Comparison of ENCODE assay signal across 9 mouse cellular contexts in the genomic region with DNA sequence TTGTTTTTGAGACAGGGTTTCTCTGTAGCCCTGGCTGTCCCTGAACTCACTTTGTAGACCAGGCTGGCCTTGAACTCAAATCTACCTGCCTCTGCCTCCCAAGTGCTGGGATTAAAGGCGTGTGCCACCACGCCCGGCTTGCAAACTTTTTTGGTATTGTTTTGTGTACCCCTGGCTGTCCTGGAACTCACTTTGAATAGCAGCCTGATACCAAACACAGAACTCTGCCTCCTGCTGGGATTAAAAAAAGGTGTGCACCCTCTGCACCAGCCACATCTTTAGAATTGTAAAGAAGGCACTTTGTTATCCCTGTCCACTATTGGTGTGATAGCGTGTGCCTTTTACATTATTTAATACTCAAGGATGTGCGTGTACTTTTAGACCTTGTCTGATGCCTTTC. TPM values are rescaled to one million over a fixed set of nuclear protein-coding genes. Genes with fewer than 3 reads are reported as not detected.
DNase-seq lines count a peak whose midpoint lies in the region; ATAC-seq and TF ChIP-seq lines count a peak whose summit lies in the region.
"Had no signal": no experiment of that assay in that cellular context is flagged by ENCODE, and none has a peak within 500 bp of the region (broad histone marks: within the 10 kb centered on the region; RNA-seq: fewer than 3 reads in every experiment).

No protein-coding gene starts in this region.

- no peak overlapping the region for H3K9ac ChIP-seq in limb, embryonic 11.5 days (ENCODE audit: low read length)
- no peak overlapping the region for H3K9ac ChIP-seq in stomach, embryonic 14.5 days (replicated peaks; ENCODE audit: low read depth, low read length)

- DNase-seq in forebrain, embryonic 10.5 days (ENCODE audit: extremely low spot score, low spot score) = no peak
- no peak for DNase-seq in limb, embryonic 11.5 days (ENCODE audit: low spot score)
- no peak for DNase-seq in kidney, adult 2 months
- DNase-seq: kidney, adult 18-20 months; right cerebral cortex, adult 18-20 months had no signal

- peak overlapping the region; percentile 99 for H3K4me3 ChIP-seq in megakaryocyte, embryonic 14.5 days (replicated peaks)
- peak overlapping the region; percentile 98 for H3K4me3 ChIP-seq in forebrain, embryonic 10.5 days
- peak overlapping the region; percentile 12; the same call in 1 of the 2 replicates for H3K4me3 ChIP-seq in limb, embryonic 11.5 days (ENCODE audit: low read depth, low read length)
- peak overlapping the region; percentile 94; the same call in 1 of the 2 replicates for H3K4me3 ChIP-seq in stomach, embryonic 14.5 days (ENCODE audit: low read depth, low read length)
- H3K4me3 ChIP-seq in kidney, adult 2 months (ENCODE audit: insufficient read depth, low read depth, low read length) = no peak overlapping the region

- no peak for ATAC-seq in megakaryocyte, adult 5-6 weeks (ENCODE audit: poor library complexity, severe bottlenecking)
- ATAC-seq in limb, embryonic 11.5 days (ENCODE audit: insufficient number of reproducible peaks, low FRiP score, low TSS enrichment, low read depth) = no peak
- ATAC-seq in stomach, embryonic 14.5 days (ENCODE audit: insufficient number of reproducible peaks, insufficient read depth, low FRiP score, low read depth) = no peak
- ATAC-seq in erythroid progenitor cell, adult 5-6 weeks (replicated peaks; ENCODE audit: low FRiP score, poor library complexity, severe bottlenecking) = no peak

- no peak for TF ChIP-seq CTCF in kidney, adult 2 months (conservative IDR thresholded peaks at IDR 0.05; ENCODE audit: insufficient read depth, insufficient read length, low read depth, low read length)

- no peaks in the 10 kb centered on the region for H3K9me3 ChIP-seq in megakaryocyte, embryonic 14.5 days
- H3K9me3 ChIP-seq in forebrain, embryonic 10.5 days = no peaks in the 10 kb centered on the region
- H3K9me3 ChIP-seq in limb, embryonic 11.5 days (ENCODE audit: control insufficient read depth, low read length) = no peaks in the 10 kb centered on the region
- H3K9me3 ChIP-seq in stomach, embryonic 14.5 days (ENCODE audit: control insufficient read depth, low read depth, low read length) = no peaks in the 10 kb centered on the region

- no peaks in the 10 kb centered on the region for H3K27me3 ChIP-seq in megakaryocyte, embryonic 14.5 days (replicated peaks)
- no peaks in the 10 kb centered on the region for H3K27me3 ChIP-seq in forebrain, embryonic 10.5 days (ENCODE audit: poor library complexity, severe bottlenecking)
- no peaks in the 10 kb centered on the region for H3K27me3 ChIP-seq in limb, embryonic 11.5 days (ENCODE audit: control insufficient read depth, insufficient read depth, low read length)
- no peaks in the 10 kb centered on the region for H3K27me3 ChIP-seq in stomach, embryonic 14.5 days (ENCODE audit: control insufficient read depth, insufficient read depth, low read length)
- no peaks in the 10 kb centered on the region for H3K27me3 ChIP-seq in kidney, adult 2 months (replicated peaks; ENCODE audit: control insufficient read depth, insufficient read depth, low read length)

- no peak for TF ChIP-seq POLR2A in kidney, adult 2 months (IDR thresholded peaks at IDR 0.05; ENCODE audit: low read depth, low read length)

- peaks cover 53% of the 10 kb centered on the region for H3K4me1 ChIP-seq in megakaryocyte, embryonic 14.5 days
- H3K4me1 ChIP-seq in forebrain, embryonic 10.5 days = peaks cover 33% of the 10 kb centered on the region
- H3K4me1 ChIP-seq in limb, embryonic 11.5 days (ENCODE audit: control insufficient read depth, insufficient read depth, low read length) = peaks cover 10% of the 10 kb centered on the region; the same call in 1 of the 2 replicates
- H3K4me1 ChIP-seq in stomach, embryonic 14.5 days (ENCODE audit: control insufficient read depth, insufficient read depth, low read length) = peaks cover 9% of the 10 kb centered on the region; the same call in 1 of the 2 replicates
- peaks cover 28% of the 10 kb centered on the region; the same call in 1 of the 2 replicates for H3K4me1 ChIP-seq in kidney, adult 2 months (ENCODE audit: control insufficient read depth, insufficient read depth, low read length)

- WGBS in forebrain, embryonic 10.5 days = 91% methylated on average over 5 of the region's 5 CpGs
- WGBS in limb, embryonic 11.5 days = 87% methylated on average over 5 of the region's 5 CpGs
- 93% methylated on average over 5 of the region's 5 CpGs for WGBS in stomach, embryonic 14.5 days
- WGBS in kidney, adult 2 months = 84% methylated on average over 5 of the region's 5 CpGs

- peaks cover 19% of the 10 kb centered on the region for H3K36me3 ChIP-seq in megakaryocyte, embryonic 14.5 days (replicated peaks; ENCODE audit: low read length)
- peaks cover 11% of the 10 kb centered on the region for H3K36me3 ChIP-seq in forebrain, embryonic 10.5 days (replicated peaks)
- H3K36me3 ChIP-seq in limb, embryonic 11.5 days (ENCODE audit: control insufficient read depth, insufficient read depth, low read length) = no peaks in the 10 kb centered on the region
- peaks cover 2% of the 10 kb centered on the region; the same call in 1 of the 2 replicates for H3K36me3 ChIP-seq in stomach, embryonic 14.5 days (ENCODE audit: control insufficient read depth, insufficient read depth, low read length)
- no peaks in the 10 kb centered on the region for H3K36me3 ChIP-seq in kidney, adult 2 months (ENCODE audit: control insufficient read depth, insufficient read depth, low read length)

- no peak overlapping the region for H3K27ac ChIP-seq in forebrain, embryonic 10.5 days
- no peak overlapping the region for H3K27ac ChIP-seq in limb, embryonic 11.5 days (replicated peaks; ENCODE audit: low read depth, low read length)
- no peak overlapping the region for H3K27ac ChIP-seq in stomach, embryonic 14.5 days (ENCODE audit: low read length)
- no peak overlapping the region for H3K27ac ChIP-seq in kidney, adult 2 months (ENCODE audit: insufficient read depth, low read depth, low read length)

- H3K4me2 ChIP-seq in limb, embryonic 11.5 days (ENCODE audit: low read depth, severe bottlenecking) = peak overlapping the region; percentile 77
- H3K4me2 ChIP-seq in stomach, embryonic 14.5 days (replicated peaks; ENCODE audit: low read depth, low read length) = peak overlapping the region; percentile 72

RNA-seq across cellular contexts. Expression of a gene that starts 1.7 kb away (rescaled TPM):
- polyA plus RNA-seq in megakaryocyte, embryonic 14.5 days (2012; ENCODE audit: insufficient read depth, low replicate concordance) = 1.3 TPM in 1 of 2 replicates, not detected in the other
- 6.0 and 6.2 TPM in 2 replicates for total RNA-seq in megakaryocyte, adult 5-6 weeks (2015)
- 4.4 TPM in 1 of 2 replicates, not detected in the other for total RNA-seq in megakaryocyte, adult 5-6 weeks (2017)
- not detected in 2 replicates for polyA plus RNA-seq in forebrain, embryonic 10.5 days (2016; fragmentation: Nextera tagmentation; extraction: Ambion mirVana)
- 1.2 TPM in 1 of 2 replicates, not detected in the other for polyA plus RNA-seq in limb, embryonic 11.5 days (2014; fragmentation: Nextera tagmentation; extraction: Ambion mirVana)
- not detected in 2 replicates for polyA plus RNA-seq in stomach, embryonic 14.5 days (2014; fragmentation: Nextera tagmentation; extraction: Ambion mirVana)
- total RNA-seq in erythroid progenitor cell, adult 5-6 weeks (2015; ENCODE audit: low replicate concordance) = 10.8 TPM in 1 of 2 replicates, not detected in the other
- total RNA-seq in erythroid progenitor cell, adult 5-6 weeks (2017; ENCODE audit: low replicate concordance) = not detected in 2 replicates
- polyA plus RNA-seq in kidney, adult 2 months (2012; rRNA removed) = not detected in 2 replicates

RNA-seq across cellular contexts. Expression of a gene that starts 2.0 kb away (rescaled TPM):
- 175 and 336 TPM in 2 replicates for polyA plus RNA-seq in megakaryocyte, embryonic 14.5 days (2012; ENCODE audit: insufficient read depth, low replicate concordance)
- 141 and 161 TPM in 2 replicates for total RNA-seq in megakaryocyte, adult 5-6 weeks (2015)
- total RNA-seq in megakaryocyte, adult 5-6 weeks (2017) = 157 and 169 TPM in 2 replicates
- 175 and 181 TPM in 2 replicates for polyA plus RNA-seq in forebrain, embryonic 10.5 days (2016; fragmentation: Nextera tagmentation; extraction: Ambion mirVana)
- polyA plus RNA-seq in limb, embryonic 11.5 days (2014; fragmentation: Nextera tagmentation; extraction: Ambion mirVana) = 200 and 202 TPM in 2 replicates
- polyA plus RNA-seq in stomach, embryonic 14.5 days (2014; fragmentation: Nextera tagmentation; extraction: Ambion mirVana) = 128 and 142 TPM in 2 replicates
- 107 and 154 TPM in 2 replicates for total RNA-seq in erythroid progenitor cell, adult 5-6 weeks (2015; ENCODE audit: low replicate concordance)
- total RNA-seq in erythroid progenitor cell, adult 5-6 weeks (2017; ENCODE audit: low replicate concordance) = 111 and 121 TPM in 2 replicates
- polyA plus RNA-seq in kidney, adult 2 months (2012; rRNA removed) = 49.8 and 58.7 TPM in 2 replicates
